Mouse (Mus musculus) naive thymus-derived CD4-positive, alpha-beta T cell, adult 2 months (primary cell): ENCODE data around the gene Doc2a.

Experiments used
- DNase-seq: peaks from one replicate; pipeline ENCODE4 v3.0.0-alpha.2; 2011; ENCODE audit warnings: low read depth

The Doc2a gene

GRCm38 (mm10) chr7:126823202-126823711, 24.0 kb upstream of the Doc2a start:
- no peak for DNase-seq

DNA sequence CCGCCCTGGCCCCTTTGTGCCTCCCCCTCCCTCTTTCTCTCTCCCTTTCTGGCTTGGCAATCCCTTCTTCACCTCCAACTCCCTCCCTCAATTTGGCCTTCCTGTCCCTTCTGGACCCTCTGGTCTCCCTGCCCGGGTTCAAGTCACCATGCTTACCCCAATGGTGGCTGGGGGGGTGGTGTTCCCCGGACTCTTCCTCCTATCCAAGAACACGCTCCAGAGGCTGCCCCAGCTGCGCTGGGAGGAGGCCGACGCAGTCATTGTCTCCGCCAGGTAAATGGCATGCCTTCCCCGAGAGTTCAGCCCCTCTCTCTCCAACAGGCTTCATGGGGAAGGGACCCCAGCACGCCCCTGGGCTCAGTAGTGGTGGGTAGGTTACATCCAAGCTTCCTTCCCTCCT, 23.3 kb upstream of the Doc2a start:
- DNase-seq = no peak

DNA sequence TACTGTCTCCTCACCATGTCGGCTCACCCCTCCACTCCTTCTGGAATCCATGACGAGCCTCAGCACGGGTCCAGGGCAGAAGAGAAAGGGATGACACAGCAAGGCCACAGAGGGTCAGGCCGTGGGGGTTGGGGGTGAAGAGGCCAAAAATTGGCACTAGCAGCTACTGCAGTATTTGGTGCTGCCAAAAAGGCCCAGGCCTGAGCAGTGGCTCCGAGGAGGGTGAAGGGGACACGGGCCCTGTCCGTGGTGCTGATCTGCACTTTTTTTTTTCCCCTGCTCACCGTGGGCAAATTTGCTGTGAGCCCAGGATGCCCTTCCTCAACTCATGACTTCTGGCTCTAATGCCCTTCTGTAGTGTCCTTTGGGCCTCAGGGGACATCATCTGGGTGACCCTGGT, 21.8 kb upstream of the Doc2a start:
- no peak for DNase-seq

DNA sequence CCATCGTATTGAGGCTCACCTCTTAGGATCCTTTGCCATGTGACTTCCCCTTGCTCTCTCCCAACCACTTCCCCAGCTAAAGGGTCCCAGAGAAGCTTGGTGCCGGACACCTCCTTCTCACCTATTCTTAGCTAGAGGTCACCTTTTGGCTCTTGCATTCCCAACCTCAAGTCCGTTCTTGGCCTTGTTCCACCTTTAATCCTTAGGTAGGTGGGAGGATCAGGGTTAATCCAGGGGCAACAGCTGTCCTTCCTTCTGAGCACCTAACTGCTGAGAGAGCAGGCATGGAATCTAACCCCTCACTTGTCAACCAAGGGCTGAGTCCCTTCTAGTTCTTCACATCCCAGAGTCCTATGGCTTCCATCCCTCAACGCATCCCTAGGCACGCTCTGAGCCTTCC, 21.3 kb upstream of the Doc2a start:
- DNase-seq = no peak

GRCm38 (mm10) chr7:126831539-126831938, 15.7 kb upstream of the Doc2a start, which contains the start of gene 4930451I11Rik:
TSS of gene 4930451I11Rik (minus strand) at chr7:126831639.
- no peak for DNase-seq

- peak; percentile 90 for DNase-seq
These were observed 15.1 kb upstream of the Doc2a start for GRCm38 (mm10) chr7:126832036-126832598.

- no peak for DNase-seq
These were observed 13.9 kb upstream of the Doc2a start for GRCm38 (mm10) chr7:126833294-126833693.

DNA sequence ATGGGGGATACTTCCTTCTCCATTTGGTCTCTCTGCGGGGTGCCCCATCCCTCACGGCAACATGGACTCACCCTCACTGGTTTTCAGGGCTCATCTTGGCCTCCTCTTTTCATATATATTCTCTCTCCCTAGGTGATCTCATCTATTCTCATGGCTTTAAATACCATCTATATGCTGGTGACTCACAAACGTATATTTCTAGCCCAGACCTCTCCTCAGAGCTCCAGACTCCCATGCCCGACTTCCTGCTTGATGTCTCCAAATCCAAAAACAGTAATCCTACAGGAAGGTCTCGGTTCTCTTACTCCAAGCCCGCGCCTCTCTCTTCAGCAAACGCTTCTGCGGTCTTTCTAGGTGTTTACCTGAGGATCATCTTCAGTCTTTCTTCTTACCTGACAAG, 3.9 kb upstream of the Doc2a start:
- no peak for DNase-seq

DNA sequence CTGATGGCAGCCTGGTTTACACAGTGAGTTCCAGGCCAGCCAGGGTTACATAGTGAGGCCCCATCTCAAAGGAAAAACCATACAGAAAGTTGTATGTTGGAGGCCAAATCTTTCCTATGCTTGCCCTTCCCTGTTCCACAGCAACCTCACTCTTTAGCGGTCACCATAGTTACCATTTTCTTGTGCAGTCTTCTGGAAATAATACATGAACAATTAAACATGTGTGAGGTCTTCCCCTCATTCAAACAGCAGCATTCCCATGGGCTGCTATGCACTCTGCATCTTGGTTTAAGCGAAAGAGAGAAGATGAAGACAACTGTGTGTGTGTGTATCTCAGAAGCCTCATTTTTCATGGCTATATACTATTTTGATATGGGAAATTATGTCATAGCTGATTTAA, 1.7 kb upstream of the Doc2a start:
- no peak for DNase-seq

DNA sequence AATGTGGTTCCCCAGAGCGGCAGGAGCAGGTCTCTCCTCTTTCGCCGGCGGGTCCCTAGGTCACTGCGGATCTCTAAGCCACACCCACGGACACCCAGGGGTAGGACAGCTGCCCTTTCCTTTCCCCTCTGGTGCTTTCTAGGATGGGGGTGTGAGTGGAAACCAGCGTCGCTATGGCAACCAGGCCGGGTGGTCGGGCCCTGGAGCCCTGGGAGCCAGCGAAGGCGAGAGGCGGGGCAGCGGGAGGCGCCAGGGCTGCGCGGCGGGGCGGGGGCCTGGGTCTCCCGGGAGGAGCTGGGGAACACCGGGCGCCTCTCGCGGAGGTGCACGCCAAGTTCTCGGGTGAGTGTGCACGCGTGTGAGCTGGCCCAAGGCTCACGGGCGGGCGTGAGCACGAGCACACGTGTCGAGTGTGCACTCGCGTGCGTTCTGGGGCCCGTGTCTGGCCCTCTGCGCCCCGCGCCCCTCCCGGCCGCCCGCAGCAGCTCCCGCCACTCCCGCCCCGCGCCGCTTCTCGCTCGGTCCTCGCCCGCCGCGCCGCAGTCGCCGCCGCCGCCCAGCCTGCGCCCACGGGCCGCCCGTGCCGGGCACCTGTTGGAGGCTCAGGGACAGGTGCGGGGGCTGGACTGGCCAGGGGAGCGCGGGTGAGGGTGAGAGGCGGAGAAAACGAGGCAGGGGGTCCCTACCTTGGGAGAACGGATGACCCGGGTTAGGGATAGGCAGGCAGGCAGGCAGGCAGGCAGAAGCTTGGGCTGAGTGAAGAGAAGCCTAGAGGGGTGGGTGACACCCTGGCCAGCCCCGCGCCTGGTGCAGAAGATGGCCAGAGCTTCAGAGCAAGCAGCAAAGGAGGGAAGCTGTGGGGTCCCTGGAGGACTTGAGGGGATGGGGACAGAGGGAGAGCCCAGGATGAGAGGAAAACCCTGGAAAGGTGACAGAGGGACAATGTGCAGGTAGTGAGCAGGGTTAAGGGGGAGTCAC, 494 bp downstream of the Doc2a start:
- no peak for DNase-seq

DNA sequence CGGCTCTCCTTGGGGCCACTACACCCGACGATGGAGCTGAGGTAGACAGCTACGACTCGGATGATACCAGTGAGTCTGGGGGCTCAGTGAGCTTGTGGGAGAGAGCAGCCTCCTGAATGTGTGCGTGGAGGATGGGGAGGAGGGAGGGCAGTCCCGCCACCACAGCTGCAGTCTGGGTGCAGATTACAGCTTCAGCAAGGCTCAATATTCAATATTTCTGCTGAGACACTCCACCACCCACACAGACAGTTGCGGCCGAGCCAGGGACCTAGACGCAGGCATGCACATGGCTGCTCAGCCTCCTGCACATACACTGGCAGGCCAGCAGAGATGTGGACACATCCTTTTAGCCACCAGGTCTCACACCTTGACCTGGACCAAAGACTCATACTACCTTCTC, 1.6 kb downstream of the Doc2a start:
- no peak for DNase-seq

GRCm38 (mm10) chr7:126850161-126850560, 2.9 kb downstream of the Doc2a start:
- no peak for DNase-seq

DNA sequence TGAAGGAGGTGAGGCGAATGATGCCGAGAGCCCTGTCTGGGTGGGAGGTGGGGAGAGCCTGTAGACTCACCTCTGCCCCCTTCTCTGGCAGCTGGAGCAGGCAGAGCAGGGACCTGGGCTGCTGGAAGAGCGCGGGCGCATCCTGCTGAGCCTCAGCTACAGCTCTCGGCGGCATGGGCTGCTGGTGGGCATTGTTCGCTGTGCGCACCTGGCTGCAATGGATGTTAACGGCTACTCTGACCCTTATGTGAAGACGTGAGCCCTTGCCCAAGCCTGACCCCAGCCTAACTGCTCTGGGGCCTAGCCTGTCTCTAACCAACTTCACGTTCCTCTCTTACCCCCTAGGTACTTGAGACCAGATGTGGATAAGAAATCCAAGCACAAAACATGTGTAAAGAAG, 4.0 kb downstream of the Doc2a start:
- DNase-seq = no peak

DNA sequence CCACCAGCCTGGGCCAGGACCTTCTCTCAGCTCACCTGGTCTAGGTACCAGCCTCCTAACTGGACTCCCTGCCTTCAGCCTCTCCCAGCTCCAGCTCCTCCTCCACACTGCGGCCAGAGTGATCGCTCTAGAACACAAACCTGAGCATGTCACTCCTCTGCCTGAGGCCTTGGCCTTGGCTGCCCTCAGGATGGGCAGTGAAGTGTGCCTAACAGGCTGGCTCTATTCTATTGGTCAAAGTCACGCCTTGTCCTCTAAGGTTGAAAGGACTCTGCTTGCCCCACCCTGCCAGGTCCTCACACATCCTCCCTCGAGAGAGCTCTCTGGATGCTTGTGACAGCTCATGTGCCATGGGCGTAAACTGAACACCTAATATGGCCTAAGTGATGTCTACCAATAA, 6.2 kb downstream of the Doc2a start:
- no peak for DNase-seq

DNA sequence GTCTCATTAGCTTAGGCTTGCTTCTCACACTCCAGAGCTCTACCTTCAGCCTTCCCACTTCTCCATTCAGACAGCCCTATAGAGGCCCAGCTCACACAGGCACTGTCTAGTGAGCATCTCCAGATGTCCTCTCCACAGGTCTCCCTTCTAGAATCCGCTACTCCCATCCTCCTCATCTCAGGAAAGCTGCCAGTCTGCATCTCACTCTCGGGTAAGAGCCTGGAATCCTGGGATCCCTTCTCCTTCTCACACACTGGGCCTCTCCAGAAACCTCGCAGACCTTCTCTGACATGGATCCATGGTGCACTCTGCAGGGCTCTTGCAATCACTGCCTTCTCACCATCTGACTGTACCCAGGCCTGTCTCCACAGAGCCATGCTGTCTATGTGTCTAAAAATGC, 8.4 kb downstream of the Doc2a start:
- no peak for DNase-seq

DNA sequence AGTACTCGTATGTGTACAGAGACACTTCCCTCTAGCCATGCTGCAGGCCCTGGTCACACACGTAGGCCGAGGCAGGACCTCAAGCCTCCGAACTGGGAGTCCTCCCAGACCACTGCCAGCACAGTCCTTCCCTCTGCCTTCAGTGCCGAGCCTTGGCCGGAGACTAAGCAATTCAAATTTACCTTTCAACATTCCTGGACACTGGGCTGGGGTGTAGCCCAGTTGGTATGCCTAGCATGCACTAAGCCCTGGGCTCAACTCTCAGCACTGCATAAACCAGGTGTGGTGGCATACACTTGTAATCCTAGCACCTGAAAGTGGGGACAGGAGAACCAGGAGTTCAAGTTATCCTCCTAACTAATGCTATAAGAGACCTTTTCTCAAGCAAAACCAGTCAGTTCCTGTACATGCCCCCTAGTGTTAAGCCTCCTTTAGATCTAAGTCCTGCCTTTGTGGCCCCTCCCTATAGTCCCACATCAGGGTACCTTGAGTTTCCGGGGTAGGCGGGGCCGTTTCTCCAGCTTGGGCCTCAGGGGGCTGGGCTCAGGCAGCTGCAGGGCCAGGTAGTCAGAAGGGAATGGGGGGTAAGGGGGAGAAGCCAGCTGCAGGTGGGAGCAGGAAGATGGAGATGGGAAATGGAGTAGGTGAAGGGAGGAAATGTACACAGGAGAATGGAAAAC, 9.7 kb downstream of the Doc2a start:
- DNase-seq = peak; percentile 53

DNA sequence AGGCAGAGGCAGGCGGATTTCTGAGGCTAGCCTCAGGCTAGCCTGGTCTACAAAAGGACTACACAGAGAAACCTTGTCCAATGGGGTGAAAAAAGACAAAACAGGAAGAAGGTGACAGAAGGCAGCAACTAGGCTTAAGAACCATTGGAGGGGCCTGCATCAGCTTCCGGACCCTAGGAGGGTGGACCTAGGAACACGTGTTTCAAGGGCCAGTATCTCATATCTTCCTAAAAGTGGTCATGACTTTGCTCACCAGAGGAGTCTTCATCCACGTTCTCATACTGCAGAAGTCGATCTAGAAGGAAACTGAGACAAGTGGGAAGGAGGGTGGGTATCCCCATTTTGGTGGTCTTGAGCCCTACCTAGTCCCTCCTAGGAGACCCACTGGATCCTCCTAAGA, 13.8 kb downstream of the Doc2a start:
- peak; percentile 26 for DNase-seq

- DNase-seq = peak; percentile 93
These were observed 14.4 kb downstream of the Doc2a start, which contains the start of gene Hirip3 for GRCm38 (mm10) chr7:126861429-126862130. TSS of gene Hirip3 (plus strand) at chr7:126861972.

GRCm38 (mm10) chr7:126862147-126862784, 15.1 kb downstream of the Doc2a start, which contains the start of gene Ino80e:
TSS of gene Ino80e (minus strand) at chr7:126862377.
- DNase-seq = peak; percentile 95

DNA sequence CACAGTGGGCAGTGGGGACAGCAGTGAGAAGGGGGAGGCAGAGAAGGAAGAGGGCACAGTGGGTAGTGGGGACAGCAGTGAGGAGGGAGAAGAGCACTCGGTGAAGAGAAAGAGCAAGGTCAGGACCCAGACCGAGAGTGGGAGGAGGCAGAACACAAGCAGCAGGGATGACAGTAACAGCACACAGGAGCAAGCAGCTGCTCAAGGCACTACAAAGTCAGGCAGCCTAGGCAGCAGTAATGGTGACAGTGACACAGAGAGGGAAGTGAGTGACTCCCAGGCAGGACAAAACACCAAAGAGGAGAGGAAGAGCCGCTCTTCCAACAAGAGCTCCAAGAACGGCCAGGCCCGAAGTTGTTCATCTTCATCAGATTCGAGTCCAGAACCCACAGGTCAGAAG, 16.6 kb downstream of the Doc2a start:
- no peak for DNase-seq

DNA sequence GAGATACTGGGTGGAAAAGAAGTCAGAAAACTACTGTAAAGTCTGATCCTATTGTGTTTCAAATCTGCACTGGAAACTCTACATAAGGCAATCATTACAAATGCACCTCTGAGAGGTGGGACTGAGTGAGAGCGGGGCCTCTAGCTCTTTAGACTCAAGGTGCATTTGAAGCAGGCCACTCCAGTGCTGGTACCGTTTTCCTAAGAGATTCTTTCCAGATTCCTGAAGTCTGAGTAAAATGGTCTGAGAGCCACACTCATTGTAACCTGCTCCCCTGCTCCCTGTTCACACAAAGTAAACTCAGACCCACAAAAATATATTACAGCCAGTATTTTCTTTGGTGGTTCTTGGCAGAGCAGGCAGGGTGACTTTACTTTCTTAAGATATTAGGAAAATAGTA, 20.3 kb downstream of the Doc2a start:
- no peak for DNase-seq
